Mouse (Mus musculus) retina, adult 2 months (tissue): ENCODE measurements at regions not wholly inside any gene's neighbourhood (a gene's known extent, or its start where the extent isn't known, plus 50 kb on each side); places are given as distances from the start of the nearest gene placed in this dataset.
"Not testable (repeated sequence)": the region's sequence is repeated elsewhere in the genome, so short reads cannot be mapped to it uniquely, and the experiment has no call there.

ENCODE experiments used
- DNase-seq: peaks from one replicate; pipeline ENCODE4 v3.0.0-alpha.2; 2012; ENCODE audit warnings: low read depth, low spot score

DNA sequence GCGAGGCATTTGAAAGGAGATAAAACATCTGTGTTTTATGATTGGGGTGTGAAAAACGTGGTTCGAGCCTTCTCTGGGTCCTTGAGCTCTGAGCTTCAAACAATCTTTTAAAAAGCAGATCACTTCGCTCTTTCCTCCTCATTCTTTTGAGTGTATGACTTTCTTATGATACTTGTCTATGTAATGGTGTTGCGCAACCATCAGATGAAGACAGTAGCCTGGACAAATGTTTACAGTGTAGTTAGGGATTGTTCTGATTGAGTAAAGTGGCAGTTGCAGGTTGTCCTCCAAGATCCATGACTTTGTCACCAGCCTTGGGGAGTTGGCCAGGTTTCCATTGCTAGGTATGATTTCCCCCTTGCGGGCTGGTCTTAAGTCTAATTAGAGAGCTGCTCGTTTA, 116.1 kb upstream of the Pfn2 start:
- DNase-seq: no peak

- not testable (repeated sequence) for DNase-seq
Observed at GRCm38 (mm10) chr3:57970614-57971013, 122.7 kb upstream of the Pfn2 start.

- no peak for DNase-seq
Observed at GRCm38 (mm10) chr3:57972469-57973245, 124.8 kb upstream of the Pfn2 start.

- DNase-seq: no peak
Observed at GRCm38 (mm10) chr3:57973546-57973945, 125.7 kb upstream of the Pfn2 start.

- DNase-seq: no peak
Observed at GRCm38 (mm10) chr3:57975379-57975778, 127.5 kb upstream of the Pfn2 start.

DNA sequence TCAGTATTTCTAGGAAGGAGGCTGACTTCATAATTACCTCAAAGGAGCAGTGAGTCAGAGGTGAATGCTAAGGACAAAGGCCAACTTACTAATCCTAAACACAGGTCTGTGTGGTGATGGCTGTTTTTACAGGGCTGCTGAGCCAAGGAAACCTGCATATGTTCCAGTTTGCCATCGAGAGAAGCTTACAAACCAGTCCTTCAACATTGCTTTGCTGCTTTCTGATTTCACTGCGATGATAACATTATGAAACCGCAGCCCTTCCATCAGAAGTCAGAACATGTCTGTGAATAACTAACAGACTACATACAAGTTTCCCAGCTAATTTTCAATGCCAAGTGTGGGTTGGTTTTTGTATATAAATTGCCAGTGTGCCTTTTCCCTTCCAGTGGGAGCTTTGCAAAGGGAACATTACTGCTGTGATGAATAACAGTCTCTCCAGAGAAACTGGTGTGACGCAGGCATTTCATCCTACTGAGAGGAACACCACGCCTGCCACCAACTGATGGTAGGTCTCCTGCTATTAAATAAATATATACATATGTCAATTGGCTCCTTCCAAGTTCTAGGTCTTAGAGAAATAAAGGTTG, 128.9 kb upstream of the Pfn2 start:
- DNase-seq: no peak

- no peak for DNase-seq
Observed at GRCm38 (mm10) chr3:57988175-57988574, 140.3 kb upstream of the Pfn2 start.

- DNase-seq: no peak
Observed at GRCm38 (mm10) chr3:57990738-57991137, 142.9 kb upstream of the Pfn2 start.

DNA sequence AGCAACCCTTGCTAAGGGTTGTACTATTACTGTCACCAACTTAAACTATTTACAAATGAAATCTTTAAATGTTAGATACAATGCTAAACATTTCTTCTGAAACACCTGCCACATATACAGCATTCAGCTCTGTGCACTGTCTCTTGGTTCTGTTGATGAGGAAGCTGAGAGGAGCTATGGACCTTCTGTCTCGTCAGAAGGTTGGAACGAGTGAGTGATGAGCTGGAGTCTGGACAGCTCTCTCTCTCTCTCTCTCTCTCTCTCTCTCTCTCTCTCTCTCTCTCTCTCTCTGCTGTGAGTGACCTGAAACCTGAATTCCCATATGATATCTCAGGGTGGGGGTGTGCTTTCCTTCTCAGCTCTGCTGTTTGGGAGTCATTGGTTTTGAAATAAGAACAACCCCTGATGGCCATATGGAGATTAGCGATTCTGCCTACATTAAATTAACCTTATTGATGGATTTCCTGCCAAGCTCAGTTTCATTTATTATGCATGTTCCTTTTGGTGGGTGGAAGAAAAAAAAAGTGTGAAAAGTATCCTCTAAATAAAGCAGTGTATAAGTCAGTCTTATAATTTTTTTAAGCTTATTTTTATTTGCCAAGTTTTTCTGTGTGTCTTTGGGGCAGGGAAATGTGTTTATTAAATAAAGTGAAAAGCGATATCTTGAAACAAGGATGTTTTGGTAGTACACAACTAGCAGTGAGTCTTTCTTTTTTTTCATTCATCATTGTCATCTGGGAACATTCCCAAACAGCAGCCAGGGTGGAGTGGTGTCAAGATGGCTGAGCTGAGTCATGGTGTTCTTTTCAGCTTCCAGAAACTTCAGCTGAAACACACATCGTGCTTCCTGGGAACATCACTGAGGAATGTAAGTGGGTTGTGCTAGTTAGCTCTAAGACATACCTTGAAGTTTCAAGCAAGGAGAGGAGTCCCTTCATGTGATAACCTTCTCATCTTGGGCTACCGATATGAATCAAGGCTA, 150.5 kb upstream of the Pfn2 start:
- no peak for DNase-seq

- DNase-seq: no peak
Observed at GRCm38 (mm10) chr3:58002792-58003574, 155.1 kb upstream of the Pfn2 start.

DNA sequence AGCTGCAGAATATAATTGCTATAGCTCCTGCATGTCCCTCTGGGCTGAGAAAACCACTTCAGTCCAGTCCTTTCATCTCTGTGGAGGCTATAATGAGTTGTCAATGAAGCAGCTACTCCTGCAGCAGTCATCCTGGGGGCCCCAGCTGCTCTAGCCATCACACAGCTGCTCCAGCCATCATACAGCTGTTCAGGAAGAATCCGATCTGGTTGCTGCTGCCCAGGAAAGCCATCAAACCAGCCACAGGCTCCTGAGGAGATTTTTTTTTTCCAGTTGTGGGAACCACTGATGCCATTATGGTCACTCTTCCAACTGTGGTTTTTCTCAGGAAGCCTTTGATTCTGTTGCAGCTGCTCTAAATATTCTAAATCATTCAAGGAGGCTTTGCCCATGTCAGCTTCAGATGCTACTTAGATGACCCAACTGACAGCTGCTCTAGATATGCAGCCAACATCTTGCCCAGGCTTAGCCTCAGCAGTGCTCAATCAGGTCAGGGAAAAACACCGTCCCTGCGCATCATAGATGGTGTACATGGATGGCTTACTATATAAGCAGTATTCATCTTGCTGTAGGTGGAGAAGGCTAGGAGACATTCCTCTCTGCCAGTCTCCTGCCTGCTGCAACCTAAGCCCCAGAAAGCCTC, 177.0 kb upstream of the Pfn2 start:
- DNase-seq: no peak

DNA sequence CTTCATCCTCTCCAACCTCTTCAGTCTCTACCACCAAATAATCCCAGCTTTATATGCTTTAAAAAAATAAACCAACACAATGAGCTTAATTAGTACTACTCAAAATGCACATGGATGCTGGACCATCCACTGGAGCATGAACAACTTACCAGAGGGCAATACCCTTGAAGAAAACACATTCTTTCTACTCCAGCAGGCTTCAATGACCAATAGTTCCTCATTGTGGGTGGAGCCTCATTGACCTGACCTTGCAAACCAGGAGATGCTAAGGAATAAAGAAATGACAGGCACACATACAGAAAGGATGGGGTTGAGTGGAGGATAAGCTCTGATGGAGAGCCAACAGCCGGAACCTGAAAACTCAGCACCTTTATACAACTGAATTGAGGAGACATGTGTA, 201.7 kb upstream of the Pfn2 start:
- DNase-seq: no peak

- no peak for DNase-seq
Observed at GRCm38 (mm10) chr3:58054726-58055125, 206.8 kb upstream of the Pfn2 start.

GRCm38 (mm10) chr3:58055181-58055580, 207.3 kb upstream of the Pfn2 start:
- DNase-seq: no peak

GRCm38 (mm10) chr3:58056191-58057063, 208.5 kb upstream of the Pfn2 start:
- DNase-seq: no peak

DNA sequence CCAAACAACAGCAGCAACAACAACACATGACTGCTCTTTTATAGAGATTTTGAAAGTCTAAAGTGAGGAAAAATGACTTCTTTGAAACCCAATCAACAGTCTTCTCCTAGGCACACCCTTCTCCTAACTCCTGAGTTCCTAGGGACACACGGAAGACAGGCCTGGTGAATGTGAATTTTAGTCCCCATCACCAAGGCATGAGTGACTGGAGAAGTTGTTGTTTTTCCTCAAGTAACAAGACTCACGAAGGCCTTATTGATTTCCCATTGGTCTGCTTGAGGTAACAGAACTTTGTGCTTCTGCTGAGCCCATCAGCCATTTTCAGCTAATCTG, 209.2 kb upstream of the Pfn2 start:
- no peak for DNase-seq

DNA sequence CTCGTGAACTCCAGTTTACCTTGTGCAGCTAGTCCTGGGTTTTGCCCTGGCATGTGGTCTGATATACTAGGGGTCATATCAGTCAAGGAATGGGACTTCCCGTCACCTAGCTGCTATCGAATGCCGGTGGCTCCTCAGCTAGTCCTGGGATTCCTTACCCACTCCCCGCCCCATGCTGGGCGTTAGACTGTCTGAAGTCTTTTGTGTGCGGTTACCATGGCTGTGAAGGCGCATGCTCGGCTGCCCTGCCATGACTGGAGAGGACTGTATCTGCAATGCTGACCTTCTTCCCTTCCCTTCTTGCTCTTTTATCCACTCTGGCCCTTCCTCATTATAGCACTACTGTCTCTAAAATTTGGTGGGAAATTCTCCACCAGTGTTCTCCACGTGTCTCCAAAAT, 210.3 kb upstream of the Pfn2 start:
- DNase-seq: no peak

DNA sequence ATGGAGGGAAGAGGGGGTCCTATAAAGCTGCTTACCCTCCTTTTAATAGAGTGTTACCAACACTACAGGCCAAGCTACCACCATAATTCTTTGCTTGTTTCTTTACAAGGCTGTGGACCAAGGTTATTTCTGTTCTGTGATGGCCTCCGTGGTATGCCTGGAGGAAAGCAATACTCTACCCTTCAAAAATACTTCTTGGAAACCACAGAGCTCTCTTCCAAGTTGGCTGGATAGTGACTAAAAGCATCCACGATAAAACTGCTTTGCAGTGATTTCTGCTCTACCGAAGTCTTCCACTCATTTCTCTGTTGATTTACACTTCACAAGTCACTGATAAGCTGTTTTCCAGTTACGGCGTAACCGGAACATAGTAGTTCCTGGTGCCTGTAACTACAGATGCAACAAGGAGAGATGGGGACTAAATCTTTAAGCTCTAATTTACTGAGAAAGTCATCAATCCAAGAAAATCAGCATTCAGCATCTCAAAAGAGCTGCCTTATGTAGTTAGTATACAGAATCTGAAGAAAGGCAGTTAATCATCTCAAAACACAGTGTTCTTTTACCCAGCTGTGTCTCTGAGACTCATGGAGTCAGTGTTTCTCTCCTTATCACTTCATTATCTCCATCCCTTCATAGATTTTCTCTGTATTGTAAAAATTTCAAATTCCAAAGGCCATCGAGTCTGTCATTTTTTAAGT, 216.1 kb upstream of the Pfn2 start:
- DNase-seq: no peak

- DNase-seq: no peak
Observed at GRCm38 (mm10) chr3:58071574-58071973, 223.7 kb upstream of the Pfn2 start.
